Mouse (Mus musculus) ES-E14 (cell line): Measurements from ENCODE around the gene Eif4e2. TPM values are rescaled to one million over a fixed set of nuclear protein-coding genes. Genes with fewer than 3 reads are reported as not detected.
A peak's percentile ranks its signal among the peaks of the same experiment; 100 is the strongest.

ENCODE experiments used
- DNase-seq: peaks from one replicate; pipeline ENCODE4 v3.0.0-alpha.2; 2013; ENCODE audit warnings: low read depth, low spot score
- H3K27ac ChIP-seq: 2 replicates; pipeline ENCODE4 v1.5.1; 2012; ENCODE audit warnings: low read depth, mild to moderate bottlenecking, low read length, moderate library complexity, mixed read lengths; ENCODE audit not compliant: poor library complexity, insufficient read depth, severe bottlenecking
- H3K36me3 ChIP-seq: 2 replicates; pipeline ENCODE4 v1.6.1; 2012; ENCODE audit warnings: mild to moderate bottlenecking, low read length, moderate library complexity, mixed read lengths; ENCODE audit not compliant: control insufficient read depth, poor library complexity, insufficient read depth, severe bottlenecking
- H3K4me1 ChIP-seq, 2 experiments: fragments of 150-350 bp in 1 of 2; sonication (generic) in 1 of 2; 2 replicates each; pipeline ENCODE4 v1.6.1; 2012; ENCODE audit warnings: low read length in 2 of 2, mild to moderate bottlenecking in 1 of 2, mixed read lengths in 1 of 2; ENCODE audit not compliant: control insufficient read depth in 2 of 2, insufficient read depth in 2 of 2, poor library complexity in 1 of 2
- H3K4me3 ChIP-seq, 2 experiments: fragments of 150-350 bp in 1 of 2; sonication (generic) in 1 of 2; 2 replicates each; pipeline ENCODE4 v1.5.1; 2012; ENCODE audit warnings: low read length in 2 of 2, low read depth in 1 of 2, mild to moderate bottlenecking in 1 of 2, mixed read lengths in 1 of 2; ENCODE audit not compliant: insufficient read depth in 1 of 2, poor library complexity in 1 of 2, severe bottlenecking in 1 of 2
- H3K9ac ChIP-seq: 2 replicates; pipeline ENCODE4 v1.6.1; 2012; ENCODE audit warnings: low read depth, mild to moderate bottlenecking, low read length, mixed read lengths; ENCODE audit not compliant: poor library complexity, insufficient read depth, severe bottlenecking
- H3K9me3 ChIP-seq: fragments of 150-350 bp; sonication (generic); 2 replicates; pipeline ENCODE4 v1.6.1; 2012; ENCODE audit warnings: low read depth, mild to moderate bottlenecking, low read length; ENCODE audit not compliant: control insufficient read depth, insufficient read depth
- CHD2 ChIP-seq: IDR thresholded peaks from 2 replicates; pipeline ENCODE4 v1.6.1; 2014; ENCODE audit warnings: mild to moderate bottlenecking, low read depth, low read length, inconsistent platforms
- HCFC1 ChIP-seq: IDR thresholded peaks from 2 replicates; pipeline ENCODE4 v1.6.1; 2012; ENCODE audit warnings: low read length, inconsistent platforms, borderline replicate concordance; ENCODE audit not compliant: insufficient read depth
- MAFK ChIP-seq: IDR thresholded peaks from 2 replicates; pipeline ENCODE4 v1.6.1; 2014; ENCODE audit warnings: mild to moderate bottlenecking, low read depth, low read length, inconsistent platforms; ENCODE audit not compliant: insufficient read depth
- ZC3H11A ChIP-seq: IDR thresholded peaks from 2 replicates; pipeline ENCODE4 v1.6.1; 2012; ENCODE audit warnings: low read depth, mild to moderate bottlenecking, inconsistent platforms, low read length, borderline replicate concordance
- ZNF384 ChIP-seq: IDR thresholded peaks from 2 replicates; pipeline ENCODE4 v1.6.1; 2012; ENCODE audit warnings: low read depth, low read length, inconsistent platforms
- in situ Hi-C, 2 experiments: fragments of 600-800 bp; cut with MboI; formaldehyde crosslinking; loops; one replicate each; pipeline ENCODE4 v1.15.1; 2025; ENCODE audit warnings: low sequenced_read_pairs in 2 of 2, inconsistent platforms in 1 of 2; ENCODE audit not compliant: unreplicated experiment in 2 of 2
- total RNA-seq: library from RNA; depleted of rRNA; stranded (reverse); fragments of 300-350 nt; gene quantifications from 2 replicates; pipeline ENCODE4 v1.2.3, GENCODE M21; 2012

Eif4e2 gene
- total RNA-seq, 1 experiment = 221 TPM

DNA sequence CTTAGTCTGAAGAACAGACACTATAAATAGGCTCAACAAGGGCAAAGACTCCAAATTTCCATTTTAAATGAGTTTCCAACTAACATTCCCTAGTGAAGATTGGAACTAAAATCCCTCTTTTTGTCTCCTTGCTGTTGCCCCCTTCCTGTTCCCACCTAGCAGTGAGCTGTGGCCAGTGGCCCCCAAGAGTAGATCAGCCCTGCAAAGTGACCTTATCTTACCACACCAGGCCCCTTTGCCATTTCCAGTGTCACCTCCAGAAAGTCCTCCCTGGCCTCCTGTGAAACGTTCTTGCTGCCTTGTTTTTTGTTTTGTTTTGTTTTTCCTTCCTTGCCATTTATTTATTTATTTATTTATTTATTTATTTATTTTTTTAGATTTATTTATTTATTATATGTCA, 31.7 kb downstream of the Eif4e2 start:
- H3K27ac ChIP-seq = no peak overlapping the region
- DNase-seq = no peak
- H3K4me3 ChIP-seq = no peak overlapping the region
- in situ Hi-C loops = no loop called here
- peaks cover 0 to 5% of the 10 kb centered on the region in 2 experiments; a peak in 1 of 4 replicates for H3K4me1 ChIP-seq
- no peaks in the 10 kb centered on the region for H3K36me3 ChIP-seq
- H3K9ac ChIP-seq = no peak overlapping the region
- TF ChIP-seq CHD2 (no peak), HCFC1 (no peak), MAFK (no peak), ZNF384 (0 out of 2 replicates have a peak, but pooled peaks have one; percentile 23), ZC3H11A (no peak)
- H3K9me3 ChIP-seq = no peaks in the 10 kb centered on the region

DNA sequence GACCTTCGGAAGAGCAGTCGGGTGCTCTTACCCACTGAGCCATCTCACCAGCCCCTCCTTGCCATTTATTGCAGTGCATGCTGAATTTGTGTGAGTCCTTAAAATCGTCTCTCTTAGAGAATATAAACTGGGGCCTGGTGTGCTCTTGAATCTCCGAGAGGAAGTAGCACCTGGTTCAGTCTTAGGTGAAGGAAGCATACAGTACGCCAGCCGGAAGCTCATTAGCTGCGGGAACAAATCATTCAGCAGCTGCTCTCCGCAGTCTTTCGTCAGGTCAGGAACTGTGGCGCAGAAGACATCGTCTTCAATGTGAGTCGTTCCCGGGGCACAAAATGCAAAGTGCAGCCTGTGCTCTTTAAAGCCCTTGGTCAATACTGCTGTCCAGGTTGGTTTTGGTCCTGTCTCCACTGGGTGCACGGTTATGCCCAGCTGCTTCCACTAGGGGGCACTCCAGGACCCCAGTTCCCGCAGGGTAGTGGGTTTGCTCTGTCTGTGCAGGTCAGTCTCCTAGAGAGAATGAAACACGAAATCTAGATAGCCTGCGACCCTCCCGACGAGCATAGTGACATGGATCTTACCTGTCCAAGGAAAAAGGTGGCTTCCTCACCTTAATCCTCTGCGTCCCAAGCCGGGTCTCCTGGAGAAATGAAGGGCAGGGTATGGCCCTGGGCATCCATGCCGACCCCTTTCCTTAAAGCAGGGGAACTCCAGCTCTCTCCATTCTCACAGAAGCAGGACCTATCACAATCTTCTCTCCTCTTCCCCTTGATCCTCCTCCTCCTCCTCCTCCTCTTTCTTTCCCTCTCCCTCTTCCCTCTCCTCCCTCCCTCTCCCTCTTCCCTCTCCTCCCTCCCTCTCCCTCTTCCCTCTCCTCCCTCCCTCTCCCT, 32.5 kb downstream of the Eif4e2 start:
- TF ChIP-seq ZC3H11A = peak; percentile 77; the same call in 1 of the 2 replicates
- TF ChIP-seq CHD2 = no peak
- Histone ChIP-seq H3K9me3 (no peaks in the 10 kb centered on the region), H3K27ac (no peak overlapping the region), H3K4me3 (peak overlapping the region; percentile 30 to 35; a peak in 3 of 4 replicates), H3K36me3 (no peaks in the 10 kb centered on the region), H3K9ac (peak overlapping the region; percentile 51; the same call in 1 of the 2 replicates), H3K4me1 (peaks cover 0 to 5% of the 10 kb centered on the region in 2 experiments; a peak in 1 of 4 replicates)
- peak; percentile 70 for DNase-seq
- in situ Hi-C loops = no loop called here

DNA sequence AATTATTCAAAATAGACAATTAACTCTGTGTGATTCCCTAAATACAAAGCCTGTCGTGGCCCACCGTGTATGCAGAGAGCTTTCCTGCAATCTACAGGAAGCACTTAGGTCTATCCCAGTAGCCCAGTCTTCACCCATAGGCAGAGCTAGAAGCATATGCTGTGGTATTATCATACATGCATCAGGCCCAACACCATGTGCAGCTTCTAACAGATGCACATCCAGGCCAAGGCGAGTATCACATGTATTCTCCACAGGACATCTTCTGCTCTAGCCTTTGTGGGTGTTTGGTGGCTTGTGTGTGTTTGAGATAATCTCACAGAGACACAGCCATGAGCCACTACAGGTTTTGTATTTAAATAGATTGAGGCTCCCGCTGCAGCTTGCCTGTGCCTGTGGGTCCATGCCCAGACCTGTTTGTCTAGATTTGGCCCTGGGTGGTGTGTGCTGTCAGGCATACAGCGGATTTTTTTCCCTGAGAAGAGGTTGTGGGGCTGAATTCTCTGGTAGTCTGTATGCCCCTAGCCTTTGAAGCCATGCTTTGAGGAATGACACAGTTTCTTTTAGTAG, 38.4 kb downstream of the Eif4e2 start:
- DNase-seq = no peak

DNA sequence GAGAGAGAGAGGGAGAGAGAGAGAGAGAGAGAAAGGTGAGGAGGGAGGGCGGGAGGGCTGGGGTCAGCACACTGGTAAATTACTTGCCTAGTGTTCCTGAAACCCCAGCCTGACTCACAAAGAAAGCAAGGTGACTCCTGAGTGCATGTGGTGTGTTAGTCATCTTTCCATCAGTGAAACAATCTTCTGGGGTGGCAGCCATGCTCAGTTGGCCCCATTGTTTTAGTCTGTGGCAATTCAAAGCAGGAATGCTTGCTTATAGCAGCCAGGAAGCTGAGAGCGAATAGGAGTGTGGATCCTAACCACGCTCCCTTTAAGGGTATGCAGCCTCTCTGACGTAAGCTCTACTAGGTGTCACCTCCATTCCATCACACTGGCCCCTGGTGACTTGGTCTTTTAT, 41.5 kb downstream of the Eif4e2 start:
- Histone ChIP-seq H3K36me3 (no peaks in the 10 kb centered on the region), H3K9ac (no peak overlapping the region), H3K4me3 (no peak overlapping the region), H3K9me3 (no peaks in the 10 kb centered on the region), H3K27ac (no peak overlapping the region), H3K4me1 (peaks cover 0 to 14% of the 10 kb centered on the region in 2 experiments; a peak in 2 of 4 replicates)
- in situ Hi-C loops = no loop called here
- no peak for DNase-seq
- TF ChIP-seq ZNF384 (no peak), MAFK (no peak), CHD2 (no peak), ZC3H11A (no peak), HCFC1 (no peak)

More for the DNA sequence above, 38.4 kb downstream of the Eif4e2 start:
- Histone ChIP-seq H3K9me3 (no peaks in the 10 kb centered on the region), H3K27ac (no peak overlapping the region), H3K9ac (no peak overlapping the region), H3K4me1 (peaks cover 0 to 14% of the 10 kb centered on the region in 2 experiments; a peak in 2 of 4 replicates), H3K4me3 (no peak overlapping the region), H3K36me3 (no peaks in the 10 kb centered on the region)
- in situ Hi-C loops = no loop called here
- TF ChIP-seq CHD2 (no peak), MAFK (no peak)
